Mouse (Mus musculus) heart, embryonic 16.5 days (tissue): ENCODE measurements around the gene Ide. TPM values are rescaled to one million over a fixed set of nuclear protein-coding genes. Genes with fewer than 3 reads are reported as not detected.

ENCODE experiments used
- ATAC-seq: fragments of 200-750 bp; cut with Nextera tagmentation; replicated peaks from 2 replicates; pipeline ENCODE4 v1.8.0; 2017; ENCODE audit warnings: moderate number of reproducible peaks; ENCODE audit not compliant: insufficient read depth, low FRiP score; ENCODE audit errors: extremely low read depth
- H3K27ac ChIP-seq: fragments of 300-500 bp; sonication (generic); 2 replicates; pipeline ENCODE4 v1.5.1; 2014; ENCODE audit warnings: mild to moderate bottlenecking, low read length, control low read depth, moderate library complexity
- H3K27me3 ChIP-seq: fragments of 300-500 bp; sonication (generic); 2 replicates; pipeline ENCODE4 v1.6.1; 2014; ENCODE audit warnings: low read length, mixed read lengths; ENCODE audit not compliant: control insufficient read depth, insufficient read depth
- H3K36me3 ChIP-seq: fragments of 300-500 bp; sonication (generic); 2 replicates; pipeline ENCODE4 v1.6.1; 2014; ENCODE audit not compliant: control insufficient read depth, insufficient read depth
- H3K4me1 ChIP-seq: fragments of 300-500 bp; sonication (generic); 2 replicates; pipeline ENCODE4 v1.6.1; 2014; ENCODE audit warnings: low read length, mixed read lengths; ENCODE audit not compliant: control insufficient read depth, insufficient read depth
- H3K4me2 ChIP-seq: fragments of 300-500 bp; sonication (generic); 2 replicates; pipeline ENCODE4 v1.6.1; 2014; ENCODE audit warnings: low read depth, mild to moderate bottlenecking, control low read depth, low read length
- H3K4me3 ChIP-seq: fragments of 300-500 bp; sonication (generic); 2 replicates; pipeline ENCODE4 v1.5.1; 2014; ENCODE audit warnings: mild to moderate bottlenecking, control low read depth, low read length
- H3K9ac ChIP-seq: fragments of 300-500 bp; sonication (generic); 2 replicates; pipeline ENCODE4 v1.6.1; 2014; ENCODE audit warnings: low read length, control low read depth
- H3K9me3 ChIP-seq: fragments of 300-500 bp; sonication (generic); replicated peaks from 2 replicates; pipeline ENCODE4 v1.6.1; 2016; ENCODE audit warnings: low read length; ENCODE audit not compliant: control insufficient read depth
- WGBS: fragments of 180-500 bp; shearing (Covaris S2); extraction: QIAGEN DNeasy Blood & Tissue Kit; methylation state at CpG from one replicate; pipeline ENCODE4 v1.1.7; 2014; 5-methylcytosine and 5-hydroxymethylcytosine counted together
- polyA plus RNA-seq: library from polyadenylated mRNA; unstranded; fragments of >200 nt; fragmentation: Nextera tagmentation; extraction: Ambion mirVana; gene quantifications from 2 replicates; pipeline ENCODE4 v1.2.1, GENCODE M21; 2015

The Ide gene
- polyA plus RNA-seq, 1 experiment from 2014 or later: 85.6 TPM

DNA sequence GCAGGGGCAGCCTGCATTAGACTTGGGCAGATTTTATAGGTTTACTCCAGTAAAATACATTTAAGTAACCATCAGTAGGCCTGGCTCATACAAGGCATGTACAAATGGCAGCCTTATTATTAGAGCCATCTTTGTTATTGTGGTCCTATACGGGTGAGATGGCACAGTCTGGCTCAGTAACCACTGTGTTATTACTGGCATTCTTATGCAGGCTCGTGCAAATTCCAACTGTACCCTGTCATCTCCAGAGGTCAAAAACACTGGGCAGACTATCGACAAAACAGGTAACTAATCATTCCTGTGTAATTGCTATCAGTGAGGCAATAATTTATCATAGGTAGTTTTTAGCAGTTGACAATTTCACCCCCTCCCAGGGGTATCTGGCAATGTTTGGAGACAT, 8.6 kb upstream of the Ide start:
- Histone ChIP-seq H3K9me3 (no peaks in the 10 kb centered on the region), H3K27ac (peak overlapping the region; percentile 32), H3K4me1 (peaks cover 16% of the 10 kb centered on the region), H3K4me2 (no peak overlapping the region), H3K4me3 (no peak overlapping the region), H3K36me3 (no peaks in the 10 kb centered on the region), H3K9ac (no peak overlapping the region), H3K27me3 (no peaks in the 10 kb centered on the region)
- 39% methylated on average over 3 of the region's 3 CpGs for WGBS
- no peak for ATAC-seq

- Histone ChIP-seq H3K4me3 (no peak overlapping the region), H3K36me3 (no peaks in the 10 kb centered on the region), H3K27ac (no peak overlapping the region), H3K4me1 (peaks cover 23% of the 10 kb centered on the region), H3K9ac (no peak overlapping the region), H3K27me3 (no peaks in the 10 kb centered on the region), H3K4me2 (no peak overlapping the region), H3K9me3 (no peaks in the 10 kb centered on the region)
- no peak for ATAC-seq
- WGBS: 79% methylated on average over 5 of the region's 5 CpGs
Measured at GRCm38 (mm10) chr19:37343899-37344298, 6.2 kb upstream of the Ide start.

- peak overlapping the region; percentile 24; the same call in 1 of the 2 replicates for H3K27ac ChIP-seq
- WGBS: 58% methylated on average over 5 of the region's 5 CpGs
- ATAC-seq: 0 out of 2 replicates have a peak, but pooled peaks have one; percentile 37
Measured at GRCm38 (mm10) chr19:37340931-37341330, 3.3 kb upstream of the Ide start.

DNA sequence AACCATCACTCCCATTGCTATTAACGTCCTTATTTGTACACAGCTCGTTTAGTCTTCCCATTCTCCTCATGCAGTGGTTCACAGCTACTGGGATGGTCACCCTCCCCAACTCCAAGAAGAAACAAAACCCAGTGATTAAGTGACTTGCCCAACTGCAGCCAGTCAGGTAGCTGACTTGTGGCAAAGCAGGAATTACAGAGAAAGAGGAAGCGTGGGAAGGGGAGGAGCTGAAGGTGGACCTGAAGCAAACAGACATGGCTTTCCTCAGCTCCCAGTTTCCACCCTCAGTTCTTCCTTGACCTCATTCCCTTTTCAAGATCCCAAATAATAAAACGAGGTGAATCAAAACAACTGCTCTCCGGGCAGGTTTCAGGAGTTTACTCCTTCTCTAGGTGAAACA, 2.8 kb upstream of the Ide start:
- Histone ChIP-seq H3K4me1 (peaks cover 20% of the 10 kb centered on the region), H3K9ac (no peak overlapping the region), H3K27me3 (no peaks in the 10 kb centered on the region), H3K27ac (peak overlapping the region; percentile 24; the same call in 1 of the 2 replicates), H3K36me3 (no peaks in the 10 kb centered on the region), H3K4me2 (no peak overlapping the region), H3K9me3 (no peaks in the 10 kb centered on the region), H3K4me3 (no peak overlapping the region)
- ATAC-seq: no peak
- WGBS: 72% methylated on average over 5 of the region's 5 CpGs

More at GRCm38 (mm10) chr19:37340931-37341330, 3.3 kb upstream of the Ide start:
- H3K4me1 ChIP-seq: peaks cover 21% of the 10 kb centered on the region
- no peaks in the 10 kb centered on the region for H3K9me3 ChIP-seq
- H3K9ac ChIP-seq: no peak overlapping the region
- no peak overlapping the region for H3K4me3 ChIP-seq
- H3K4me2 ChIP-seq: no peak overlapping the region
- H3K36me3 ChIP-seq: no peaks in the 10 kb centered on the region
- H3K27me3 ChIP-seq: no peaks in the 10 kb centered on the region

GRCm38 (mm10) chr19:37335392-37335791, 2.3 kb downstream of the Ide start:
- Histone ChIP-seq H3K9ac (no peak overlapping the region), H3K4me2 (no peak overlapping the region), H3K27me3 (no peaks in the 10 kb centered on the region), H3K9me3 (no peaks in the 10 kb centered on the region; the same call in 1 of the 2 replicates), H3K4me3 (no peak overlapping the region), H3K27ac (no peak overlapping the region), H3K4me1 (peaks cover 13% of the 10 kb centered on the region; the same call in 1 of the 2 replicates), H3K36me3 (no peaks in the 10 kb centered on the region)
- WGBS: 72% methylated on average over 1 of the region's 1 CpGs
- ATAC-seq: no peak

DNA sequence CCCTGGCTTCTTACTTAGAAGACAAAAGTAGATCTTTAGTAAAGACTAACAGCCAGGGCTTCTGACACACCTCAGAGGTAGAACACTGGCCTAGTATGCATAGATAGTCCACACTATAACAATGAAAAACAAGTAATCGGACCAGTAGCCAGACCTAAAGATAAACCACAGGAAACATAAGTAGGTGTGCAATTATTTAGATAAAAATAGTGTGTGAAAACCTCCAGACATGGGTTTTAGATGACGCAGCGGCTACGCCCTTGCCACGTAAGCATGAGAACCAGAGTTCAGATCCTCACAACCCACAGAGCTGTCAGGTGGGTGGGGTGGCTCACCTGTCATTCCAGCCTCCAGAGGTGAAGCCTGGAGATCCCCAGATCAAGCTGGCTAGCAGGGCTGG, 4.3 kb downstream of the Ide start:
- no peak overlapping the region for H3K9ac ChIP-seq
- no peak for ATAC-seq

GRCm38 (mm10) chr19:37332726-37333125, 4.9 kb downstream of the Ide start:
- no peaks in the 10 kb centered on the region; the same call in 1 of the 2 replicates for H3K9me3 ChIP-seq
- WGBS: 71% methylated on average over 4 of the region's 4 CpGs
- peaks cover 21% of the 10 kb centered on the region for H3K36me3 ChIP-seq
- no peaks in the 10 kb centered on the region for H3K27me3 ChIP-seq
- ATAC-seq: no peak
- H3K4me3 ChIP-seq: no peak overlapping the region
- no peak overlapping the region for H3K27ac ChIP-seq
- H3K4me1 ChIP-seq: peaks cover 6% of the 10 kb centered on the region; the same call in 1 of the 2 replicates
- H3K9ac ChIP-seq: no peak overlapping the region
- H3K4me2 ChIP-seq: no peak overlapping the region

More for the DNA sequence above, 4.3 kb downstream of the Ide start:
- H3K27ac ChIP-seq: no peak overlapping the region
- no peak overlapping the region for H3K4me3 ChIP-seq
- no peak overlapping the region for H3K4me2 ChIP-seq
- peaks cover 13% of the 10 kb centered on the region; the same call in 1 of the 2 replicates for H3K4me1 ChIP-seq
- WGBS: 70% methylated on average over 5 of the region's 5 CpGs
- peaks cover 14% of the 10 kb centered on the region for H3K36me3 ChIP-seq
- H3K27me3 ChIP-seq: no peaks in the 10 kb centered on the region
- H3K9me3 ChIP-seq: no peaks in the 10 kb centered on the region; the same call in 1 of the 2 replicates

GRCm38 (mm10) chr19:37327216-37327615, 10.4 kb downstream of the Ide start:
- H3K4me2 ChIP-seq: no peak overlapping the region
- H3K36me3 ChIP-seq: peaks cover 35% of the 10 kb centered on the region
- no peaks in the 10 kb centered on the region; the same call in 1 of the 2 replicates for H3K9me3 ChIP-seq
- peaks cover 5% of the 10 kb centered on the region for H3K4me1 ChIP-seq
- no peak overlapping the region for H3K4me3 ChIP-seq
- no peaks in the 10 kb centered on the region for H3K27me3 ChIP-seq
- no peak overlapping the region for H3K9ac ChIP-seq
- 50% methylated on average over 5 of the region's 5 CpGs for WGBS
- ATAC-seq: no peak
- peak overlapping the region; percentile 42; the same call in 1 of the 2 replicates for H3K27ac ChIP-seq

- no peak overlapping the region for H3K9ac ChIP-seq
- H3K9me3 ChIP-seq: no peaks in the 10 kb centered on the region
- ATAC-seq: no peak
- no peak overlapping the region for H3K4me2 ChIP-seq
- H3K27me3 ChIP-seq: no peaks in the 10 kb centered on the region
- peaks cover 8% of the 10 kb centered on the region for H3K4me1 ChIP-seq
- H3K4me3 ChIP-seq: no peak overlapping the region
- peaks cover 22% of the 10 kb centered on the region for H3K36me3 ChIP-seq
- peak overlapping the region; percentile 35 for H3K27ac ChIP-seq
- 64% methylated on average over 3 of the region's 3 CpGs for WGBS
Measured at GRCm38 (mm10) chr19:37323566-37323965, 14.1 kb downstream of the Ide start.
